Mouse (Mus musculus): ENCODE measurements around the gene Nme8. TPM values are rescaled to one million over a fixed set of nuclear protein-coding genes. Genes with fewer than 3 reads are reported as not detected.
A peak's percentile ranks its signal among the peaks of the same experiment; 100 is the strongest.

The Nme8 gene
- polyA plus RNA-seq, 1 experiment: not detected

DNA sequence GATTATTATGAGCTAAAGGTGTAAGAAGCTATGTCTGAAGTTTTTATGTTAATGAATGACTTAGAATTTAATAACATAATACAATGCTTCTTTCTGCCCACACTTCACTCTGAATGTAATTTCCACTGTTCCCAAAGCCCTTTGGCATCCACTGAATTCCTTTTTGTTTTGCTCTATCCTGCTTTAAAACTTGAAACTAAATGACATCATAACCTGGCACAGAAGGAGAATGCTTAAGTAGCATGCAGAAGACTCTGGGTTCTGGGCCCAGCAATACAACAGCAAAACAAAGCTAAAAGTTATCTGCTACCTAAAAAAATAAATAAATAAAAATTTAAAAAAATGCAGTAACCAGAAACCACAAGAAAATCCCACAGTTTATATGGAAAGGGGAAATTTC, 23.0 kb downstream of the Nme8 start:
- Histone ChIP-seq H3K4me3 (ENCODE audit: insufficient read depth, low read depth, low read length) (no peak overlapping the region), H3K4me1 (ENCODE audit: control insufficient read depth, insufficient read depth, insufficient read length, low read length) (no peaks in the 10 kb centered on the region), H3K27ac (replicated peaks; ENCODE audit: low read depth, low read length) (no peak overlapping the region)

DNA sequence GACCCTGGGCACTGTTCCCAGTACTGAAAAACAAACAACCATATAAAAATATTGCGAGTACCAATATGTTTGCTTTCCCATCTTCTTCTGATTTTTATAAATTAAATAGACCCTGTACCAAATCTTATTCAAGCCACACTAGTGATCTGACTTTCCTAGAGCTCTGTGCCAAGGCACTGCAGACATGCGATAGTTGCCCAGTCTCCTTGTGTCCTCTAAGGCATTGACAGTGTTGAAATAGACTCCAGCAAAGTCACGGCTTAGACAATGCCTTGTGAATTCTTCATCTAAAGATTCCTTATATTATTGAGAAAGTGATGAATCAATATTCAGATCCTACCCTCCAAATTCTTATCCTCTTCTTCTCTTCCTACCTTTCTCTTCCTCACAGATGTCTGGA, 23.6 kb downstream of the Nme8 start:
- Histone ChIP-seq H3K4me3 (ENCODE audit: insufficient read depth, low read depth, low read length) (no peak overlapping the region), H3K27ac (replicated peaks; ENCODE audit: low read depth, low read length) (no peak overlapping the region), H3K4me1 (ENCODE audit: control insufficient read depth, insufficient read depth, insufficient read length, low read length) (no peaks in the 10 kb centered on the region)

DNA sequence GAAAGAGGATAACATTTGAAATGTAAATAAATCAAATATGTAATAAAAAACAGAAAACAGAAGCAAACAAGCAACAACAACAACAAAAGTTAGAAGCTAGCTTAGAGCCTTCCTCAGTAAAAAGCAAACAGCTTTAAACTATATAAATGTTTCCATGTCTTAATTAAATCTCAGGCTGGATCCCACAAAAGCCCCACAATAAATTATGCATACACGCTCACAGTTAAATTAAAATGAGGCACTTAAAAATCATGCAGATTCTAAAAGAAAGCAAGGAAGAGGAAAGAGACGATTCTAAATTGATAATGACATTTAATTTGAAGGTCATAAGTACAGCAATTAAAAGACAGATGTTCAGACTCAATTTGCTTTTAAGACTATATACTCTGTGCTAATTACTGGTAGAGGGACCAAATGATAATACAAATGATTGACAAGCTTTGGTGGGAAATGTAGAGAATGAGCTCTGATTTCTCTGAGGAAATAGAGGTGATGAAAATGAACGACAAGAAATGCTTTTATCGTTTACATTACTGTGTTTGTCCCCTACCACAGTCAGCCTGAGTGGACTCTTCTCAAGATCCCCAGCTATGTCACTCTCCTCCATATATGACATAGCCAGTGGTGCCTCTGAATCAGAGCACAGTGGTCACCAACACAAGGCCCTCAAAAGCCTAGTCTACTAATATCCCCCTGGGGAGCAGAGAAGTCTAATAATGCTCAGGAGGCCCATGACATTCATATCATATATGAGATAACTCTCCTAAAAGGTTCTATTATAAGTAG, 29.0 kb downstream of the Nme8 start:
- Histone ChIP-seq H3K27ac (replicated peaks; ENCODE audit: low read depth, low read length) (no peak overlapping the region), H3K4me3 (ENCODE audit: insufficient read depth, low read depth, low read length) (no peak overlapping the region), H3K4me1 (ENCODE audit: control insufficient read depth, insufficient read depth, insufficient read length, low read length) (no peaks in the 10 kb centered on the region)

DNA sequence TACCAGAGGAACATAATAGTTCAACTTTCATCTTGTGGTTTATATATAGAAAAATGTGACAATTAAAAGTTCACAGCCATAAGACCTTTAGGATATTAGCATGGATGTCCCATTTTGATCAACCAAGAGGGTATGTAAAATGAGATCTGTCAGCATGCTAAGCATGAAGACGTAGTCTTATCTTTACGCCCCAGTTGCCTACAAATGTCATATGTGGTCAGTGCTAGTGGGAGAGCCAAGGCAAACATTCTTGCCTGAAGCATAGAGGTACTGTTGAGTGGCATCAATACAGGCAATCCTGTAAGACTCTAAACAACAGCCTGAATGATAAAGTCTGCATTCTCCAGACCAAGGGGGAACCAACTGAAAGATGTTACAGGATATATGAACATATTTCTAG, 45.2 kb downstream of the Nme8 start:
- no peak overlapping the region for H3K4me3 ChIP-seq (ENCODE audit: insufficient read depth, low read depth, low read length)
- H3K4me1 ChIP-seq (ENCODE audit: control insufficient read depth, insufficient read depth, insufficient read length, low read length): no peaks in the 10 kb centered on the region
- no peak overlapping the region for H3K27ac ChIP-seq (replicated peaks; ENCODE audit: low read depth, low read length)

DNA sequence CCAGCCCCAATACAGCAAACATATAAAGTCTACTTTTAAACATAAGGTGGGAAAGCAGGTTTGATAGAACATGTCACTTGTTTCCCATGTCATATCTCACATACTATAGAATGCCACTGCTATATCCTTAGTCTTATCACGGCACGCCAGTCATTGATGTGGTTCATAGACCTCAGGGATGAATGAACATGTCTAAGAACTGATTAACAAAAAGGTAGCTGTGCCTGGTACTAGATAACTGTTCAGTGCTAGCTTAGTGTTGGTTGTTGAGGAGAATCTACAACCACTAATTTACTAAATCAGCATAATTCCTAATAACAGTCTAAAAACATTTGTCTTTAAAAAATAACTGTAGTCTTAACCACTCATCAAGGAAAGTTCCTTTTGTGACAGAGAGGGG, 47.8 kb downstream of the Nme8 start:
- no peak overlapping the region for H3K4me3 ChIP-seq (ENCODE audit: insufficient read depth, low read depth, low read length)
- no peaks in the 10 kb centered on the region for H3K4me1 ChIP-seq (ENCODE audit: control insufficient read depth, insufficient read depth, insufficient read length, low read length)

DNA sequence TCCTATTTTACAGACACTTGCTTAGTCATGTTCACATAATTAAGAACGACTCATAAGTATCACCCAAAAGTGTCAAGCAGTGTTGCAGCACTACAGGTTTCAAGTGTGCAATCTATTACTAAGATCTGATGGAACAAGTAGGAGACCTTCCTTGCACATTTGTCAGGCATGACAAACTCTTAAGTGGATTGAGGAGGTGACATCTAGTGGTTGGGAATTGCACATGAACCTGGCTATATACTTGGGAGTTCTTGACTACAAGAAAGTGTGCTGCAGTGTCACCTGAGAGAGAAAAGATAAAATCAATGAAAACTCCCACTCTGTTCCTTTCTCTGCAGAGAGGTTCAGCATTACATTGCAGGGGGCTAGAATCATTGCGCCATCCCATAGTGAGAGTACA, 53.4 kb downstream of the Nme8 start:
- H3K4me1 ChIP-seq (ENCODE audit: control insufficient read depth, insufficient read depth, insufficient read length, low read length): no peaks in the 10 kb centered on the region
- no peak overlapping the region for H3K27ac ChIP-seq (replicated peaks; ENCODE audit: low read depth, low read length)
- H3K4me3 ChIP-seq (ENCODE audit: insufficient read depth, low read depth, low read length): no peak overlapping the region

More for the DNA sequence above, 47.8 kb downstream of the Nme8 start:
- no peak overlapping the region for H3K27ac ChIP-seq (replicated peaks; ENCODE audit: low read depth, low read length)

DNA sequence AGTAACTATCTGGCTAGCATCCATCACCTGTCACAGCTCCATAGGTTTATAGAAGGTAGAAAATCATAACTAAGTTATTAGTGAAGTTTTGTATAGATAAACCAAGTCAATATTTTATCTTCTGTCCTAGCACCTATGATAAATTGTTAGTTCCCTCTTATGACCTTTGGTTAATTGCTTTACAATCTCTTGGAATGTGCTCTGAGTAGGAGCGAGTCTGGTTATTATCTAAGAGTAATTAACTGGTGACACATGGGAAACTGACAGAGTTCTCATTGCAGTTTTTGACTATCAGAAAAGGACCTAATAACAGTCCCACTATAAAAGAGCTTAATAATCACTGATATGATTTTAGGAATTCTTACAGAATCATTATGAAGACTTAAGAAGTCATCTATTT, 54.1 kb downstream of the Nme8 start:
- H3K4me3 ChIP-seq (ENCODE audit: insufficient read depth, low read depth, low read length): no peak overlapping the region
- no peak overlapping the region for H3K27ac ChIP-seq (replicated peaks; ENCODE audit: low read depth, low read length)
- no peaks in the 10 kb centered on the region for H3K4me1 ChIP-seq (ENCODE audit: control insufficient read depth, insufficient read depth, insufficient read length, low read length)

DNA sequence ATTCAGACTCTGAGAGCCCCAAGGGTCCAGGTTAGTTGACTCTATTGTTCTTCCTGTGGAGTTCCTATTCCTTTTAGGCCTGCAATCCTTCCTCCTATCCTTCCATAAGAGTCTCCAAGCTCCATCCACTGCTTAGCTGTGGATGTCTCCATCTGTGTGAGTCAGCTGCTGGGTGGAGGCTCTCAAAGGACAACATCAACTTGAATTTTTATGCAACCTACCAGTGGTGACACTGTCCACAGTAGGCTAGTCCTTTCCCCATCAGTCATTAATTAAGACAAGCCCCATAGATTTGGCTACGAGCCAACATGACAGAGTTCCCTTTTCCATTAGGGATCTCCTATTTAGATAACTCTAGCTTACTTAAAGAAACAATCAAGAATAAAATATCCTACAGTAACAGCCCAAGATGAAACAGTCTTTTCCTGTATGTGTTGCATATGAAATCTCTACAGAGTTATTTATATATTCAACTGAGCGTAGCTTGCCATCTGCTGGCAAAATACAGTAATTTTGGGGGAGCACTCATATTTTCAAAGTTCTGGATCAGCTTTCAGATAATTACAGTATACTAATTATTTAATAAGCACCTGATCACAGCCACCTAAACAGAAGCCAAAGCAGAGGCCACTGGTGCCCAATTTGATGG, 57.3 kb downstream of the Nme8 start:
- Histone ChIP-seq H3K4me3 (ENCODE audit: insufficient read depth, low read depth, low read length) (no peak overlapping the region), H3K4me1 (ENCODE audit: control insufficient read depth, insufficient read depth, insufficient read length, low read length) (no peaks in the 10 kb centered on the region), H3K27ac (replicated peaks; ENCODE audit: low read depth, low read length) (no peak overlapping the region)

DNA sequence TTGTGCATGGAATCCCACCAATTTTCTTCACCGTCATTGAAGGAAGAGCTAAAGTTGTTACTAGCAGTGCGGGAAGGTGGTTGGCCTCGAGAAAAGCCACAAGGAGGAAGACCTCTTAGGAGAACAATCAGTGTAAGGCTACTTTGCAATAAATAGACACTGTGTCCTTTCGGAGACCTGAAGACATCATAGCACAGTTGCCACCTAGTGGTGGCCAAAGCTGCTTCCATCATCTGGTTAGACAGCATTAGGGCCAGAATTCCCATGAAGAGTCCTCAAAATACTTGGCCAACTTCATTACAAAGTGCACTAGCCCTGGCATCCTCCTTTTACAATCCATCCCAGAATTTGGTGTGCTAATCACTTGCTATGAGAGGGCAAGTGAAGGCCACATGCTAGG, 61.5 kb downstream of the Nme8 start:
- no peak overlapping the region for H3K4me3 ChIP-seq (ENCODE audit: insufficient read depth, low read depth, low read length)
- H3K4me1 ChIP-seq (ENCODE audit: control insufficient read depth, insufficient read depth, insufficient read length, low read length): no peaks in the 10 kb centered on the region
- no peak overlapping the region for H3K27ac ChIP-seq (replicated peaks; ENCODE audit: low read depth, low read length)

DNA sequence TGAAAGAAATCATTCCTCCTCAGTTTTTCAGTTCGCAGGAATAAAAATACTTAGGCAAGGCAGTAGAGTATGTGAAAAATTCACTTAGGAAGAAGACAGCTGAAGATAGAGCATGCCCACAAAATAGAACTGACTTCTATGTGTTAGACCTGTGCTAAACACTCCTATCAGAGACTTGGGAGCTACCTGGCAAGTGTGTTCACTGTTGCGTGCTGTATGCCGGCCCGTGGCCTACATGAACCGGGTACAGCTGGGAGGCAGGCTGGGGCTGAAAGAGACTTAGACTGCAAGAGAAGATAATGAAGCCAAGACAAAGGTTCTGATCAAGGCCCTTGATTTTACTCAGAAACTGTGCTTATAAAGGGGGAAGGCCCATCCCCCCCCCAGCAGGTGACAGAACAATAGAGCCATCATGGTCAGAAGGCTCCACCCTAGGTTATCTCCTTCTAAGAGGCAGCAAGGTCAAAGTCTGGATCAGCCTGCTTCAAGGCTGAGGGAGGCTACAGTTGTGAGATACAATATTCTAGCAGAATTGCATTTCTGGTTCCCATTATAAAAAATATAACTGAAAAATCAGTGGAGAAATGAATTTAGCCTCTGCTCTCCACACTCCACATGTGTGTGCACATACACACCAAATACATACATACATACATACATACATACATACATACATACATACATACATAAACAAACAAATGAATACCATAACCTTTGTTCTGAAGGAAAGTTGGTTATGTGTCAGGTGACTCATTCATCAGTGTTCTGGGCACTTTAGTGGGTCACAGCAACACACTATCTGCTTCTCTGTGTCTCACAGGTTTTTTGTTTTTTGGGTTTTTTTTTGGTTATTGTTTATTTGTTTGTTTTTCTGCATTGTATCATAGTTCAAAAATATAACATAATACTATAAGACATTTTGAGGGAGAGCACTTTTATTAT, 66.6 kb downstream of the Nme8 start:
- H3K4me3 ChIP-seq (ENCODE audit: insufficient read depth, low read depth, low read length): no peak overlapping the region
- no peak overlapping the region for H3K27ac ChIP-seq (replicated peaks; ENCODE audit: low read depth, low read length)
- H3K4me1 ChIP-seq (ENCODE audit: control insufficient read depth, insufficient read depth, insufficient read length, low read length): no peaks in the 10 kb centered on the region

DNA sequence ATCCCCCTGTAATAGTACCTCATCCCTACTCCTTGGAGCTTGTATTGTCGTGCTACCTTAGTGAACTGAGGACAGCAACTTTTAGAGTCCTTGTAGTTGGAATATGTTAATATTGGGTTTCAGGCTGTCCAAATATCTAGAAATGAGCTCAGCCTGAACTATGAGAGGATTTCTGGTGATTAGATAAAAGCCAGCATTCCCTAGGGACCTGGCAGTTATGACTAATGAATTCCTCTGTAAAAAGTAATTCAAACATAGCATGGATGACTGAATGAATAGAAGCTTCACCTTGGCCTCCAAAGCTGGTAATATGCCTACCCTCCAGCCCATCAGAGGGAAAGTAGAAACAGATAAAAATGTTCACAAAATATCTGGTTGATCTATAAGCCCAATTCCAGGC, 71.1 kb downstream of the Nme8 start:
- H3K4me1 ChIP-seq (ENCODE audit: control insufficient read depth, insufficient read depth, insufficient read length, low read length): peaks cover 2% of the 10 kb centered on the region; the same call in 1 of the 2 replicates
- H3K4me3 ChIP-seq (ENCODE audit: insufficient read depth, low read depth, low read length): no peak overlapping the region
- H3K27ac ChIP-seq (replicated peaks; ENCODE audit: low read depth, low read length): no peak overlapping the region

DNA sequence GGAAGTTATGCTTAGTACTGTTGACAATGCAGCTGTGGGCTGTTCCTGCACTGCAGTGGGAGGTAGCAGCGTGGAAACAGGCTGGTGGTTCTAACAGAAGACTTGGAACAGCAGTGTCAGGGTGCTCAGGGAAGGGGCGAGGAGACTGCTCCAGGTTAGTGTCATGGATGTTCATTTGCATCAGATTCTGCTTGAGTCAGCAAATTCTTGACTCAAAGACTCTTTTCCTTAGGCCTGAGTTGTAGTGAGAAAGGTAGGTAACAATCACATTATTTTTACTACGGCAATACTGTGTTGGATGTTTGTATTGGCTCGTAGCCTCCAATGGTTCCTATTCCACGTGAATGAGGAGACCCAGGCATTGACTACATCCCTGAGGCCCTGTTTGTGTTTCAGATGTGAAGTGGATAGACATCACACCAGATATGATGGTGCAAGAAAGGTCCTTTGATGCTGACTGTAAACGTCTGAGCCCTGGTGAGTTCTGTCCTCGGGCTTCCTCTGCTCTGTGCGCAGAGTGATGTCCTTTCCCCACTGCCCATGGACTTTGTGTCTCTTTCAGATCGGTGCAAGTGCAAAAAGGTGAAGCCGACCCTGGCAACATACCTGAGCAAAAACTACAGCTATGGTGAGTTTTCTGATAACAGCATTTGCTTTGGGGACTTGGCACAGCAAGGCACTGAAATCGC, 72.8 kb downstream of the Nme8 start:
- Histone ChIP-seq H3K4me1 (ENCODE audit: control insufficient read depth, insufficient read depth, insufficient read length, low read length) (peaks cover 2% of the 10 kb centered on the region; the same call in 1 of the 2 replicates), H3K27ac (replicated peaks; ENCODE audit: low read depth, low read length) (no peak overlapping the region), H3K4me3 (ENCODE audit: insufficient read depth, low read depth, low read length) (no peak overlapping the region)

DNA sequence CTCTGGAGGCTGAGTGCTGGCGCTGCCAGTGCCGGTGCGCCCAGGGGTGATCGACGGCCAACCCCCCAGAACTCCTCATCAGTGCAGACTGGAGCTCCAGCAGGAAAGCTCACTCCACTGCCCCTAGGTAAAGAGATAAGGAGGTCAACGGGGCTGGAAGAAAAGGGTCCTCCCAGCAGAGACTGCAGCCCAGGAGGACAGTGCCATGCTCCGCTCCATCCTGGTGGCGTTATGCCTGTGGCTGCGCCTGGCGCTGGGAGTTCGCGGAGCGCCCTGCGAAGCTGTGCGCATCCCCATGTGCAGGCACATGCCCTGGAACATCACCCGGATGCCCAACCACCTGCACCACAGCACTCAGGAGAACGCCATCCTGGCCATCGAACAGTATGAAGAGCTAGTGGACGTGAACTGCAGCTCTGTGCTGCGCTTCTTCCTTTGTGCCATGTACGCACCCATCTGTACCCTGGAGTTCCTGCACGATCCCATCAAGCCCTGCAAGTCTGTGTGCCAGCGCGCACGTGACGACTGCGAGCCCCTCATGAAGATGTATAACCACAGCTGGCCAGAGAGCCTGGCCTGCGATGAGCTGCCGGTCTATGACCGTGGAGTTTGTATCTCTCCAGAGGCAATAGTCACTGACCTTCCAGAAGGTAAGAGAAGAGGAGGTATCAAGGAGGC, 74.2 kb downstream of the Nme8 start:
- H3K4me3 ChIP-seq (ENCODE audit: insufficient read depth, low read depth, low read length): peak overlapping the region; percentile 54
- H3K27ac ChIP-seq (replicated peaks; ENCODE audit: low read depth, low read length): no peak overlapping the region
- H3K4me1 ChIP-seq (ENCODE audit: control insufficient read depth, insufficient read depth, insufficient read length, low read length): peaks cover 2% of the 10 kb centered on the region; the same call in 1 of the 2 replicates

DNA sequence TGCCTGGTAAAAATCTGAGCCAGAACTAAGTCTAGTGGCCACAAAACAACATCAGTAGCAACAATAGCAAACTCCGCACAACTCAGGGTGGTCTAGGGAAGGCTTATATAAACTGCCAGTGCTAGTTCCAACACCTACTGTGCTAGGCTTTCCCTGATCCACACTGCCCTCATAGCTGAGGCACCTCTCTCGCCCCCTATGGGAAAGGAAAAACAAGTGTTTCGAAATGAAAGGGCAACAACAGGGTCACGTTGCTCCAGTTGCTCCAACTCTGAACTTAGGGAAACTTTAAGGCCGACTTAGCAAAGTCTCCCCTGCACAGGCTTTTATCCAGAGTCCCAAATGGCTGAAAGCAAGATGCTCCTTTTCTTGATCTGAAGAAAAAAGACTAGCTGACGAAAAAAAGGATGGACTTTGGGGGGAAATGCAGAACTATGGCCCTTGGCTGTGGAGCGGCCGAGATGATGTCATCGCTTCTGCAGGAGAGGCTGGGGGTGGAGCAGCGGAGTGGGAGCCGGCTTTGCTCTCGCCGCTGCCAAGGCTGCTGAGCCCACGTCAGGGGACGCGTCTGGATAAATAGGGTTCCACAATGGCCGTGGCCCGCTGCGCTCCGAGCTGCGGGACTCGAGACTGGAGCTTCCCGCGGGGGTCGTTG, 74.9 kb downstream of the Nme8 start, which contains the start of gene Sfrp4:
TSS of gene Sfrp4 (plus strand) at position 532 of the 655 bp plus-strand sequence.
- Histone ChIP-seq H3K4me3 (ENCODE audit: insufficient read depth, low read depth, low read length) (peak within 1 kb of the TSS; percentile 54), H3K4me1 (ENCODE audit: control insufficient read depth, insufficient read depth, insufficient read length, low read length) (peaks cover 2% of the 10 kb centered on the region; the same call in 1 of the 2 replicates), H3K27ac (replicated peaks; ENCODE audit: low read depth, low read length) (no peak within 1 kb of the TSS)

All from brown adipose tissue, adult 24 weeks (tissue).